ENCODE assay signal across 22 mouse cellular contexts in the genomic region with DNA sequence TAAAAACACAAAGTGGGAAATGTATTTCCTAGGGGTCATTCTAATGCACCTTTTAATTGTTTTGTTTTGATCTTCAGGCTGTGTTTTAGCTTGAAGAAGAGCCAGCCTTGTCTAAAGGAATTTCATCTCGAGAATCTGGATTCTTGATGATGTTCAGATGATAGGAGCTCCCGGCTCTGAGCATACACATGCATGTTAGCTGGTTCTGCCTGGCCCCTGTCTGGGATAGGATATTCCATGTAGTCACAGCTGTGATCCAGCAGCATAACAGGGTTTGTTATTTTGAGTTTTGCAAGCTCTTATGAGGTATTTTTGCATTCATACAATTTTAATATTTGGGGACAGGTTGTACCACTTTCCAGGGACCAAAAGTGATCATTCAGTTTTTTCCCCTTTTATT. TPM values are rescaled to one million over a fixed set of nuclear protein-coding genes. Genes with fewer than 3 reads are reported as not detected.
DNase-seq lines count a peak whose midpoint lies in the region; ATAC-seq and TF ChIP-seq lines count a peak whose summit lies in the region.
"Had no signal": no experiment of that assay in that cellular context is flagged by ENCODE, and none has a peak within 500 bp of the region (broad histone marks: within the 10 kb centered on the region; RNA-seq: fewer than 3 reads in every experiment).

No protein-coding gene starts in this region.

- intact Hi-C loops in gastrocnemius, adult 2 months (cut with DNase I) = no loop called here

- peaks cover 15% of the 10 kb centered on the region for H3K79me2 ChIP-seq in CH12.LX (replicated peaks; ENCODE audit: control insufficient read depth, extremely low read depth, insufficient read depth, poor library complexity, severe bottlenecking)

- no peak for ATAC-seq in midbrain, embryonic 14.5 days (ENCODE audit: low FRiP score, low TSS enrichment)
- no peak for ATAC-seq in midbrain, embryonic 16.5 days
- no peak for ATAC-seq in neural tube, embryonic 15.5 days (ENCODE audit: low FRiP score)
- ATAC-seq: activated CD4-positive, CD25-positive, alpha-beta regulatory T cell, adult 4 months; Patski had no signal

- no peak for TF ChIP-seq POLR2A in CH12.LX (IDR thresholded peaks at IDR 0.05; ENCODE audit: low read depth, low read length)

- no peak for TF ChIP-seq CTCF in gastrocnemius, adult 2 months (IDR thresholded peaks at IDR 0.05)
- no peak for TF ChIP-seq CTCF in CH12.LX (conservative IDR thresholded peaks at IDR 0.05 in 1 of 2, IDR thresholded peaks at IDR 0.05 in 1 of 2; ENCODE audit: low read depth in 2 of 2, low read length in 2 of 2)

- dilution Hi-C loops in CH12.LX (cut with MboI; ENCODE audit: extremely low pct_ligation_motif_present, extremely low pct_unique_long_range_greater_than_20kb, low sequenced_read_pairs) = no loop called here

- no peaks in the 10 kb centered on the region for H3K4me1 ChIP-seq in midbrain, embryonic 14.5 days (ENCODE audit: control insufficient read depth, insufficient read depth, low read length)
- H3K4me1 ChIP-seq in midbrain, embryonic 16.5 days (ENCODE audit: control insufficient read depth, insufficient read depth, low read length) = peaks cover 7% of the 10 kb centered on the region
- peaks cover 27 to 84% of the 10 kb centered on the region in 2 experiments for H3K4me1 ChIP-seq in CH12.LX (ENCODE audit: control insufficient read depth in 1 of 2, insufficient read depth in 2 of 2)
- H3K4me1 ChIP-seq in neural tube, embryonic 15.5 days = peaks cover 9% of the 10 kb centered on the region; the same call in 1 of the 2 replicates
- H3K4me1 ChIP-seq: embryonic facial prominence, embryonic 12.5 days had no signal

- H3K27ac ChIP-seq in gastrocnemius, adult 2 months = peak overlapping the region; percentile 35; the same call in 1 of the 2 replicates
- H3K27ac ChIP-seq in midbrain, embryonic 14.5 days (replicated peaks; ENCODE audit: low read depth, low read length) = no peak overlapping the region
- H3K27ac ChIP-seq in midbrain, embryonic 16.5 days (ENCODE audit: low read length) = no peak overlapping the region
- H3K27ac ChIP-seq in CH12.LX (ENCODE audit: insufficient read depth, low read depth) = peak overlapping the region; percentile 36; the same call in 1 of the 2 replicates
- no peak overlapping the region for H3K27ac ChIP-seq in neural tube, embryonic 15.5 days (replicated peaks)
- H3K27ac ChIP-seq: embryonic facial prominence, embryonic 10.5 days; embryonic facial prominence, embryonic 12.5 days; forebrain, embryonic 13.5 days had no signal

- no peak overlapping the region for H3K4me3 ChIP-seq in gastrocnemius, adult 2 months
- no peak overlapping the region for H3K4me3 ChIP-seq in midbrain, embryonic 14.5 days (replicated peaks; ENCODE audit: low read depth, low read length)
- no peak overlapping the region for H3K4me3 ChIP-seq in midbrain, embryonic 16.5 days (ENCODE audit: low read depth, low read length)
- no peak overlapping the region for H3K4me3 ChIP-seq in CH12.LX (replicated peaks in 1 of 3; ENCODE audit: low read depth in 2 of 3, low read length in 2 of 3, poor library complexity in 1 of 3)
- no peak overlapping the region for H3K4me3 ChIP-seq in neural tube, embryonic 15.5 days (replicated peaks)
- H3K4me3 ChIP-seq: embryonic facial prominence, embryonic 10.5 days; embryonic facial prominence, embryonic 12.5 days; forebrain, embryonic 13.5 days; forebrain, embryonic 15.5 days had no signal

- H3K4me2 ChIP-seq in midbrain, embryonic 14.5 days (ENCODE audit: low read length) = no peak overlapping the region
- no peak overlapping the region for H3K4me2 ChIP-seq in midbrain, embryonic 16.5 days (ENCODE audit: low read length)
- H3K4me2 ChIP-seq in CH12.LX (ENCODE audit: insufficient read depth, low read depth, poor library complexity, severe bottlenecking) = peak overlapping the region; percentile 79; the same call in 1 of the 2 replicates
- H3K4me2 ChIP-seq in neural tube, embryonic 15.5 days = no peak overlapping the region
- H3K4me2 ChIP-seq: embryonic facial prominence, embryonic 12.5 days; forebrain, embryonic 13.5 days; forebrain, embryonic 15.5 days had no signal

- H3K27me3 ChIP-seq in midbrain, embryonic 14.5 days (ENCODE audit: control insufficient read depth, insufficient read depth, low read length) = no peaks in the 10 kb centered on the region
- no peaks in the 10 kb centered on the region for H3K27me3 ChIP-seq in midbrain, embryonic 16.5 days (ENCODE audit: control insufficient read depth, insufficient read depth, low read depth, low read length)
- no peaks in the 10 kb centered on the region for H3K27me3 ChIP-seq in CH12.LX (replicated peaks)
- H3K27me3 ChIP-seq in neural tube, embryonic 15.5 days (replicated peaks) = no peaks in the 10 kb centered on the region
- H3K27me3 ChIP-seq: embryonic facial prominence, embryonic 12.5 days; Patski had no signal

- H3K9me3 ChIP-seq in midbrain, embryonic 14.5 days (ENCODE audit: control insufficient read depth, low read length) = no peaks in the 10 kb centered on the region
- H3K9me3 ChIP-seq in midbrain, embryonic 16.5 days (replicated peaks; ENCODE audit: control insufficient read depth, low read length, poor library complexity, severe bottlenecking) = no peaks in the 10 kb centered on the region
- no peaks in the 10 kb centered on the region for H3K9me3 ChIP-seq in CH12.LX (replicated peaks; ENCODE audit: low read length)
- H3K9me3 ChIP-seq in neural tube, embryonic 15.5 days (replicated peaks) = no peaks in the 10 kb centered on the region
- H3K9me3 ChIP-seq: embryonic facial prominence, embryonic 10.5 days; embryonic facial prominence, embryonic 12.5 days; forebrain, embryonic 13.5 days; forebrain, embryonic 15.5 days; G1E had no signal

- no peak for TF ChIP-seq RAD21 in CH12.LX (IDR thresholded peaks at IDR 0.05; ENCODE audit: low read depth, low read length)

- DNase-seq in gastrocnemius, adult 2 months = no peak
- DNase-seq in gastrocnemius, postnatal 4 days (ENCODE audit: low spot score in 2 of 2) = no peak
- peak; percentile 37 for DNase-seq in midbrain, embryonic 14.5 days
- DNase-seq in CH12.LX (ENCODE audit: extremely low read depth) = no peak
- DNase-seq: adrenal gland, adult 2 months; adrenal gland, postnatal 10 days; adrenal gland, postnatal 25 days; cerebellum, adult 11-12 months; cerebellum, adult 2 months; cerebellum, adult 9-10 months; cerebellum, postnatal 10 days; forebrain, postnatal 0 days had no signal

- WGBS in midbrain, embryonic 14.5 days = 48% methylated on average over 2 of the region's 2 CpGs
- 39% methylated on average over 2 of the region's 2 CpGs for WGBS in midbrain, embryonic 16.5 days
- 60% methylated on average over 2 of the region's 2 CpGs for WGBS in neural tube, embryonic 15.5 days

- in situ Hi-C loops in CH12.LX (cut with MboI; ENCODE audit: low pct_ligation_motif_present, low pct_unique_long_range_greater_than_20kb, low sequenced_read_pairs) = loop anchor here (5.0 to 25.0 kb wide), 2 partner anchors 73 to 1053 kb away; no protein-coding TSS in a partner anchor

- no peak overlapping the region for H3K9ac ChIP-seq in midbrain, embryonic 14.5 days (replicated peaks; ENCODE audit: low read length)
- no peak overlapping the region for H3K9ac ChIP-seq in midbrain, embryonic 16.5 days (ENCODE audit: low read depth, low read length)
- H3K9ac ChIP-seq in CH12.LX (ENCODE audit: insufficient read depth, low read depth) = peak overlapping the region; percentile 32; the same call in 1 of the 2 replicates
- H3K9ac ChIP-seq in neural tube, embryonic 15.5 days (replicated peaks) = no peak overlapping the region
- H3K9ac ChIP-seq: embryonic facial prominence, embryonic 12.5 days; forebrain, embryonic 13.5 days; forebrain, embryonic 15.5 days; forebrain, postnatal 0 days had no signal

- no peaks in the 10 kb centered on the region for H3K36me3 ChIP-seq in midbrain, embryonic 14.5 days (ENCODE audit: control insufficient read depth, insufficient read depth, low read length)
- H3K36me3 ChIP-seq in midbrain, embryonic 16.5 days (ENCODE audit: control insufficient read depth, insufficient read depth, low read length) = no peaks in the 10 kb centered on the region
- peaks cover 0 to 11% of the 10 kb centered on the region in 2 experiments for H3K36me3 ChIP-seq in CH12.LX (replicated peaks in 1 of 2; ENCODE audit: control insufficient read depth in 1 of 2, insufficient read depth in 1 of 2, low read length in 1 of 2)
- no peaks in the 10 kb centered on the region for H3K36me3 ChIP-seq in neural tube, embryonic 15.5 days
- H3K36me3 ChIP-seq: embryonic facial prominence, embryonic 10.5 days; embryonic facial prominence, embryonic 12.5 days; forebrain, embryonic 15.5 days; G1E had no signal

- TF ChIP-seq EP300 in CH12.LX (IDR thresholded peaks at IDR 0.05; ENCODE audit: low read length) = no peak

TF ChIP-seq in CH12.LX, 34 proteins besides CTCF, POLR2A, EP300 and RAD21:
- TF ChIP-seq GABPA (IDR thresholded peaks at IDR 0.05; ENCODE audit: insufficient replicate concordance, low read depth, low read length) (no peak), JUN (IDR thresholded peaks at IDR 0.05; ENCODE audit: insufficient read depth, low read depth, low read length) (no peak), HCFC1 (IDR thresholded peaks at IDR 0.05; ENCODE audit: low read depth, low read length) (no peak)

RNA-seq across cellular contexts. Expression of a gene that starts 19.1 kb away (rescaled TPM):
- 1 to 10 TPM; 4.1 to 4.3 TPM for total RNA-seq in gastrocnemius, adult 2 months (2021)
- 10 to 100 TPM; 23.6 to 27.7 TPM for total RNA-seq in gastrocnemius, postnatal 4 days (2021)
- 31.3 and 38.3 TPM in 2 replicates for polyA plus RNA-seq in midbrain, embryonic 14.5 days (2014; fragmentation: Nextera tagmentation; extraction: Ambion mirVana)
- 38.5 and 43.2 TPM in 2 replicates for polyA plus RNA-seq in midbrain, embryonic 16.5 days (2015; fragmentation: Nextera tagmentation; extraction: Ambion mirVana)
- total RNA-seq in CH12.LX (2012; rRNA removed) (32.2 and 35.8 TPM in 2 replicates), CH12.LX (2014; rRNA removed) (22.2 and 23.1 TPM in 2 replicates)
- 42.8 and 50.2 TPM in 2 replicates for polyA plus RNA-seq in CH12.LX (2012; ENCODE audit: insufficient read length, low read depth)
- 42.9 and 43.3 TPM in 2 replicates for polyA plus RNA-seq in neural tube, embryonic 15.5 days (2015; fragmentation: Nextera tagmentation; extraction: Ambion mirVana)
- polyA plus RNA-seq: C2C12, G1E had no signal

Comparison
In these comparisons a context has a peak if more than half of its experiments do, and no peak if none do; other contexts are left out.
1. H3K27ac ChIP-seq: peak in gastrocnemius, adult 2 months (single experiment) and CH12.LX (single experiment); none in midbrain, embryonic 14.5 days (single experiment), midbrain, embryonic 16.5 days (single experiment) and neural tube, embryonic 15.5 days (single experiment).